Mouse (Mus musculus) ES-Bruce4 (cell line): Measurements from ENCODE around the gene Ppt2. TPM values are rescaled to one million over a fixed set of nuclear protein-coding genes. Genes with fewer than 3 reads are reported as not detected.

Source experiments
- H3K27ac ChIP-seq: 2 replicates; pipeline ENCODE4 v1.5.1; 2012; ENCODE audit warnings: low read length, inconsistent platforms; ENCODE audit not compliant: insufficient read depth
- H3K27me3 ChIP-seq: 2 replicates; pipeline ENCODE4 v1.6.1; 2012; ENCODE audit warnings: mild to moderate bottlenecking, low read length, inconsistent platforms; ENCODE audit not compliant: control insufficient read depth, poor library complexity, insufficient read depth, severe bottlenecking
- H3K36me3 ChIP-seq: 2 replicates; pipeline ENCODE4 v1.6.1; 2012; ENCODE audit warnings: inconsistent platforms, mild to moderate bottlenecking, low read length, moderate library complexity; ENCODE audit not compliant: control insufficient read depth, poor library complexity, insufficient read depth, severe bottlenecking
- H3K4me1 ChIP-seq: one replicate; pipeline ENCODE4 v1.8.1; 2011; ENCODE audit warnings: low read length; ENCODE audit not compliant: control insufficient read depth, insufficient read depth
- H3K4me3 ChIP-seq: 2 replicates; pipeline ENCODE4 v1.5.1; 2011; ENCODE audit warnings: low read depth, mild to moderate bottlenecking, low read length
- H3K9ac ChIP-seq: 2 replicates; pipeline ENCODE4 v1.6.1; 2012; ENCODE audit warnings: low read depth, mild to moderate bottlenecking, inconsistent platforms; ENCODE audit not compliant: poor library complexity, severe bottlenecking
- H3K9me3 ChIP-seq: replicated peaks from 2 replicates; pipeline ENCODE4 v1.6.1; 2012; ENCODE audit warnings: mild to moderate bottlenecking, low read length, inconsistent platforms; ENCODE audit not compliant: control insufficient read depth, poor library complexity, insufficient read depth, severe bottlenecking
- CTCF ChIP-seq: IDR thresholded peaks from one replicate; pipeline ENCODE4 v1.8.1; 2011; ENCODE audit warnings: low read depth, low read length
- EP300 ChIP-seq: IDR thresholded peaks from 2 replicates; pipeline ENCODE4 v1.6.1; 2011; ENCODE audit warnings: low read depth, low read length; ENCODE audit not compliant: insufficient read depth
- POLR2A ChIP-seq: IDR thresholded peaks from one replicate; pipeline ENCODE4 v1.8.1; 2011; ENCODE audit warnings: low read length; ENCODE audit not compliant: insufficient read depth
- polyA plus RNA-seq: library from polyadenylated mRNA; stranded (reverse); fragments of >200 nt; gene quantifications from 2 replicates; pipeline ENCODE4 v1.2.4, GENCODE M21; 2011; ENCODE audit warnings: low read depth; ENCODE audit not compliant: missing spikeins, insufficient read depth, insufficient read length

The Ppt2 gene
- polyA plus RNA-seq, 1 experiment, result 26.7 TPM

GRCm38 (mm10) chr17:34628644-34628967 is 296 bp upstream of the Ppt2 start:
- no peaks in the 10 kb centered on the region for H3K36me3 ChIP-seq
- no peak overlapping the region for H3K4me3 ChIP-seq
- no peaks in the 10 kb centered on the region for H3K9me3 ChIP-seq
- no peak overlapping the region for H3K9ac ChIP-seq
- TF ChIP-seq EP300, result no peak
- no peak for TF ChIP-seq CTCF
- TF ChIP-seq POLR2A, result no peak
- H3K4me1 ChIP-seq, result peaks cover 1% of the 10 kb centered on the region
- H3K27ac ChIP-seq, result no peak overlapping the region
- H3K27me3 ChIP-seq, result peaks cover 4% of the 10 kb centered on the region; the same call in 1 of the 2 replicates

GRCm38 (mm10) chr17:34627093-34627942 is 992 bp downstream of the Ppt2 start:
- H3K4me3 ChIP-seq, result peak overlapping the region; percentile 85
- TF ChIP-seq POLR2A (no peak), CTCF (no peak), EP300 (no peak)
- H3K4me1 ChIP-seq, result peaks cover 1% of the 10 kb centered on the region
- H3K36me3 ChIP-seq, result no peaks in the 10 kb centered on the region
- H3K27ac ChIP-seq, result no peak overlapping the region
- peak overlapping the region; percentile 73 for H3K9ac ChIP-seq
- no peaks in the 10 kb centered on the region for H3K9me3 ChIP-seq
- peaks cover 4% of the 10 kb centered on the region; the same call in 1 of the 2 replicates for H3K27me3 ChIP-seq

- Histone ChIP-seq H3K9me3 (no peaks in the 10 kb centered on the region), H3K36me3 (no peaks in the 10 kb centered on the region), H3K27me3 (peaks cover 4% of the 10 kb centered on the region; the same call in 1 of the 2 replicates), H3K4me1 (peaks cover 1% of the 10 kb centered on the region), H3K27ac (no peak overlapping the region), H3K4me3 (peak overlapping the region; percentile 85), H3K9ac (peak overlapping the region; percentile 73)
- TF ChIP-seq POLR2A, result no peak
- no peak for TF ChIP-seq EP300
- no peak for TF ChIP-seq CTCF
Observed at GRCm38 (mm10) chr17:34626773-34627092, 1.6 kb downstream of the Ppt2 start.

- Histone ChIP-seq H3K36me3 (no peaks in the 10 kb centered on the region), H3K27ac (no peak overlapping the region), H3K9me3 (no peaks in the 10 kb centered on the region), H3K4me1 (peaks cover 1% of the 10 kb centered on the region), H3K27me3 (peaks cover 4% of the 10 kb centered on the region; the same call in 1 of the 2 replicates), H3K9ac (peak overlapping the region; percentile 73), H3K4me3 (peak overlapping the region; percentile 85)
- TF ChIP-seq POLR2A, result no peak
- no peak for TF ChIP-seq EP300
- no peak for TF ChIP-seq CTCF
Observed at GRCm38 (mm10) chr17:34626062-34626772, 2.1 kb downstream of the Ppt2 start.

- Histone ChIP-seq H3K9ac (no peak overlapping the region), H3K9me3 (no peaks in the 10 kb centered on the region), H3K36me3 (no peaks in the 10 kb centered on the region), H3K4me1 (peaks cover 1% of the 10 kb centered on the region), H3K27me3 (no peaks in the 10 kb centered on the region), H3K4me3 (no peak overlapping the region), H3K27ac (no peak overlapping the region)
- TF ChIP-seq POLR2A (no peak), EP300 (no peak), CTCF (no peak)
Observed at GRCm38 (mm10) chr17:34624981-34625380, 3.3 kb downstream of the Ppt2 start.

- H3K9ac ChIP-seq, result no peak overlapping the region
- H3K4me3 ChIP-seq, result no peak overlapping the region
- H3K27ac ChIP-seq, result no peak overlapping the region
- no peak for TF ChIP-seq EP300
- peak; percentile 32 for TF ChIP-seq CTCF
- H3K36me3 ChIP-seq, result no peaks in the 10 kb centered on the region
- no peaks in the 10 kb centered on the region for H3K27me3 ChIP-seq
- H3K4me1 ChIP-seq, result peaks cover 1% of the 10 kb centered on the region
- H3K9me3 ChIP-seq, result no peaks in the 10 kb centered on the region
Observed at GRCm38 (mm10) chr17:34623161-34623560, 5.1 kb downstream of the Ppt2 start.
